Mouse (Mus musculus) limb, embryonic 14.5 days (tissue): ENCODE results near the gene Ebf1. TPM values are rescaled to one million over a fixed set of nuclear protein-coding genes. Genes with fewer than 3 reads are reported as not detected.

ENCODE experiments used
- ATAC-seq: fragments of 200-750 bp; cut with Nextera tagmentation; 2 replicates; pipeline ENCODE4 v1.8.0; 2017; ENCODE audit warnings: low read depth, moderate number of reproducible peaks, moderate TSS enrichment; ENCODE audit not compliant: low FRiP score
- DNase-seq: peaks from one replicate; pipeline ENCODE4 v3.0.0-alpha.2; 2015; ENCODE audit warnings: low spot score
- H3K27ac ChIP-seq: fragments of 300-500 bp; sonication (generic); replicated peaks from 2 replicates; pipeline ENCODE4 v1.5.1; 2014; ENCODE audit warnings: low read depth, mild to moderate bottlenecking, low read length, moderate library complexity, mixed read lengths
- H3K27me3 ChIP-seq: fragments of 300-500 bp; sonication (generic); 2 replicates; pipeline ENCODE4 v1.6.1; 2014; ENCODE audit warnings: low read length, mixed read lengths; ENCODE audit not compliant: control insufficient read depth, insufficient read depth
- H3K36me3 ChIP-seq: fragments of 300-500 bp; sonication (generic); 2 replicates; pipeline ENCODE4 v1.6.1; 2014; ENCODE audit warnings: mild to moderate bottlenecking, low read length, moderate library complexity, mixed read lengths; ENCODE audit not compliant: control insufficient read depth, insufficient read depth
- H3K4me1 ChIP-seq: fragments of 300-500 bp; sonication (generic); 2 replicates; pipeline ENCODE4 v1.6.1; 2014; ENCODE audit warnings: antibody characterized with exemption, low read length, mixed read lengths; ENCODE audit not compliant: control insufficient read depth, insufficient read depth
- H3K4me2 ChIP-seq: fragments of 300-500 bp; sonication (generic); replicated peaks from 2 replicates; pipeline ENCODE4 v1.6.1; 2014; ENCODE audit warnings: low read depth, mild to moderate bottlenecking, low read length, moderate library complexity; ENCODE audit not compliant: severe bottlenecking
- H3K4me3 ChIP-seq: fragments of 300-500 bp; sonication (generic); replicated peaks from 2 replicates; pipeline ENCODE4 v1.5.1; 2014; ENCODE audit warnings: low read length
- H3K9ac ChIP-seq: fragments of 300-500 bp; sonication (generic); 2 replicates; pipeline ENCODE4 v1.6.1; 2014; ENCODE audit warnings: mild to moderate bottlenecking, low read depth, low read length, moderate library complexity; ENCODE audit not compliant: severe bottlenecking
- H3K9me3 ChIP-seq: fragments of 300-500 bp; sonication (generic); 2 replicates; pipeline ENCODE4 v1.6.1; 2016; ENCODE audit warnings: low read length; ENCODE audit not compliant: control insufficient read depth
- POLR2A ChIP-seq: fragments of 200-500 bp; IDR thresholded peaks from 2 replicates; pipeline ENCODE4 v1.8.0; 2012; ENCODE audit warnings: inconsistent platforms, mild to moderate bottlenecking, moderate library complexity, borderline replicate concordance; ENCODE audit not compliant: insufficient read depth, insufficient read length; ENCODE audit errors: extremely low read depth
- WGBS: fragments of 180-500 bp; shearing (Covaris S2); extraction: QIAGEN DNeasy Blood & Tissue Kit; methylation state at CpG from one replicate; pipeline ENCODE4 v1.1.7; 2014; 5-methylcytosine and 5-hydroxymethylcytosine counted together
- polyA plus RNA-seq, 2 experiments: library from polyadenylated mRNA; depleted of rRNA in 1 of 2; stranded (reverse) in 1 of 2; unstranded in 1 of 2; fragments of >200 nt; fragmentation: Nextera tagmentation in 1 of 2; extraction: Ambion mirVana in 1 of 2; gene quantifications; 2 replicates each; pipeline versions ENCODE4 v1.2.1 to v1.2.3; 2012 to 2014

Gene Ebf1
- polyA plus RNA-seq, 2 experiments, result 42.9 to 71.4 TPM

GRCm38 (mm10) chr11:44902165-44902564 is 285.0 kb downstream of the Ebf1 start:
- H3K27me3 ChIP-seq, result no peaks in the 10 kb centered on the region
- H3K36me3 ChIP-seq, result no peaks in the 10 kb centered on the region
- ATAC-seq, result no peak
- peaks cover 14% of the 10 kb centered on the region; the same call in 1 of the 2 replicates for H3K4me1 ChIP-seq
- 46% methylated on average over 6 of the region's 6 CpGs for WGBS
- DNase-seq, result no peak
- H3K27ac ChIP-seq, result no peak overlapping the region
- no peak for TF ChIP-seq POLR2A
- H3K4me2 ChIP-seq, result no peak overlapping the region
- no peak overlapping the region for H3K4me3 ChIP-seq
- H3K9me3 ChIP-seq, result no peaks in the 10 kb centered on the region
- H3K9ac ChIP-seq, result no peak overlapping the region

GRCm38 (mm10) chr11:44904121-44904520 is 287.0 kb downstream of the Ebf1 start:
- WGBS, result 26% methylated on average over 9 of the region's 9 CpGs
- Histone ChIP-seq H3K27me3 (no peaks in the 10 kb centered on the region), H3K27ac (no peak overlapping the region), H3K9ac (no peak overlapping the region), H3K9me3 (no peaks in the 10 kb centered on the region), H3K4me2 (no peak overlapping the region), H3K4me1 (peaks cover 14% of the 10 kb centered on the region; the same call in 1 of the 2 replicates), H3K4me3 (no peak overlapping the region), H3K36me3 (peaks cover 13% of the 10 kb centered on the region)
- no peak for TF ChIP-seq POLR2A
- ATAC-seq, result no peak
- DNase-seq, result no peak

- no peaks in the 10 kb centered on the region for H3K9me3 ChIP-seq
- peaks cover 17% of the 10 kb centered on the region for H3K36me3 ChIP-seq
- H3K4me1 ChIP-seq, result peaks cover 14% of the 10 kb centered on the region; the same call in 1 of the 2 replicates
- H3K9ac ChIP-seq, result no peak overlapping the region
- no peak overlapping the region for H3K27ac ChIP-seq
- no peak overlapping the region for H3K4me2 ChIP-seq
- 65% methylated on average over 5 of the region's 5 CpGs for WGBS
- ATAC-seq (no peak), DNase-seq (no peak)
- no peak overlapping the region for H3K4me3 ChIP-seq
- H3K27me3 ChIP-seq, result no peaks in the 10 kb centered on the region
- no peak for TF ChIP-seq POLR2A
Measured at GRCm38 (mm10) chr11:44906456-44906855, 289.3 kb downstream of the Ebf1 start.

GRCm38 (mm10) chr11:44911765-44912164 is 294.6 kb downstream of the Ebf1 start:
- no peak for ATAC-seq

GRCm38 (mm10) chr11:44913806-44914205 is 296.7 kb downstream of the Ebf1 start:
- DNase-seq (no peak), ATAC-seq (peak; percentile 12; the same call in 1 of the 2 replicates)
- H3K27ac ChIP-seq, result no peak overlapping the region
- no peak overlapping the region for H3K9ac ChIP-seq
- no peaks in the 10 kb centered on the region for H3K9me3 ChIP-seq
- peaks cover 10% of the 10 kb centered on the region; the same call in 1 of the 2 replicates for H3K36me3 ChIP-seq
- H3K4me2 ChIP-seq, result no peak overlapping the region
- TF ChIP-seq POLR2A, result no peak
- no peaks in the 10 kb centered on the region for H3K4me1 ChIP-seq
- no peak overlapping the region for H3K4me3 ChIP-seq
- WGBS, result 49% methylated on average over 5 of the region's 5 CpGs
- H3K27me3 ChIP-seq, result no peaks in the 10 kb centered on the region

More at GRCm38 (mm10) chr11:44911765-44912164, 294.6 kb downstream of the Ebf1 start:
- no peak overlapping the region for H3K4me3 ChIP-seq
- 38% methylated on average over 1 of the region's 1 CpGs for WGBS
- no peak for TF ChIP-seq POLR2A
- H3K27ac ChIP-seq, result no peak overlapping the region
- no peak overlapping the region for H3K9ac ChIP-seq
- H3K9me3 ChIP-seq, result no peaks in the 10 kb centered on the region
- no peak for DNase-seq
- peaks cover 20% of the 10 kb centered on the region for H3K36me3 ChIP-seq
- H3K4me1 ChIP-seq, result no peaks in the 10 kb centered on the region
- no peaks in the 10 kb centered on the region for H3K27me3 ChIP-seq
- no peak overlapping the region for H3K4me2 ChIP-seq

GRCm38 (mm10) chr11:44917059-44917458 is 299.9 kb downstream of the Ebf1 start:
- 66% methylated on average over 8 of the region's 8 CpGs for WGBS
- H3K4me2 ChIP-seq, result no peak overlapping the region
- no peaks in the 10 kb centered on the region for H3K4me1 ChIP-seq
- no peak for TF ChIP-seq POLR2A
- H3K27ac ChIP-seq, result no peak overlapping the region
- peaks cover 9% of the 10 kb centered on the region; the same call in 1 of the 2 replicates for H3K36me3 ChIP-seq
- no peaks in the 10 kb centered on the region for H3K27me3 ChIP-seq
- DNase-seq (no peak), ATAC-seq (no peak)
- H3K4me3 ChIP-seq, result no peak overlapping the region
- no peak overlapping the region for H3K9ac ChIP-seq
- H3K9me3 ChIP-seq, result no peaks in the 10 kb centered on the region
